Mouse (Mus musculus) right cerebral cortex, postnatal 4 days (tissue): ENCODE measurements at regions not wholly inside any gene's neighbourhood (a gene's known extent, or its start where the extent isn't known, plus 50 kb on each side); places are given as distances from the start of the nearest gene placed in this dataset.

Experiments
- DNase-seq: peaks from one replicate; pipeline ENCODE4 v3.0.0-alpha.2; 2022

GRCm38 (mm10) chr16:76566220-76566619 is 192.6 kb upstream of the Nrip1 start:
- no peak for DNase-seq

DNA sequence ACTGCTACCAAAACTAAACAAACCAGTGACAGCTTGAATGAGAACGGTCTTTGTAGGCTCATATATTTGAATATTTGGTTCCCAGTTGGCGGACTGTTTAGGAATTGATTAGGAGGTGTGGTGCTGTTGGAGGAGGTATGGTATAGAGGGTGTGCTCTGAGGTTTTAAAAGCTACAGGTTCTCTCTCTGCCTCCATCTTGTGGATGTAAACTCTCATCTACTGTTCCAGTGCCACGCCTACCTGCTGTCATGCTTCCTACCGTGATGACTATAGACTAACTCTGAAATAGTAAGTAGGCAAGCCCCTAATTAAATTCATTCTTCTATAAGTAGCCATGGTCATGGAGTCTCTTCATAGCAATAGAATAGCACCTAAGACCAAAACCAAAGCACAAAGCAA is 181.2 kb upstream of the Nrip1 start:
- DNase-seq, result no peak

DNA sequence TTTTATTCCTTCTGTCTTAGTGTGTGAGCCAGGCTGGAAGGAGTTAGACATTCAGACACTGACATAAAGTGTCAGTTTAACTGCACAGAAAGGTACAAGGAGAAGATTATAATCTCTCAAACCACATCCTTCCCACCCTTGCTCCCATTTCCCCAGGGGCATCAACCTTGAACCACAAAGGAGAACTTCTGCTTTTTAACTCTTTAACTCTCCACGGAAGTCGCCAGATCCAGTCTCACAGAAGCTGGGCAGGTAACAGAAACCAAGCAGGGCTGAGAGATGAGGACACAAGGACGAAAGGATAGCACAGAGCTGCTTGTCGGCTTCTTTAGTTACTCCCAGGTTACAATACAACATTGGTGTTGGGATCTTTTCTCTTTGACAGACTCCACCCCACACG is 176.0 kb upstream of the Nrip1 start:
- no peak for DNase-seq

GRCm38 (mm10) chr16:76547087-76547486 is 173.5 kb upstream of the Nrip1 start:
- DNase-seq, result no peak

DNA sequence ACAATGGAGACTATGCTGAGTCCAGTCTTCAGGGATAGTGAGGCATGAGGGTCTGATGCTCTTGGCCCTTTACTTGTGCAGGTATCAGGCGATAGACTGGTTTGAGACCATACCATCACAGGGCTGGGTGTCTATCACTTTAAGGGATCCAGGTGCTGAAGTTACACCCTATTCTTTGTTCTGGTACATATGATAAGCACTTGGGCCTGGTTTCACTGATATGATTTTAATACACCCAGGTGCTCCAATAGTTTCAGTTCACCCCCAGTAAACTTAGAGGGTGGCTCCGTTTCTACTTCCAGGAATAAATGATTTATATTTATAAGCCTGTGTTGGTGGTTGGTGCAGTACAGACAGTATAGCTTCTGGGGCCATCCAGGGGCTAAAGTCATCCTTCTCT is 173.0 kb upstream of the Nrip1 start:
- DNase-seq, result no peak

- DNase-seq, result no peak
These were observed 172.3 kb upstream of the Nrip1 start for GRCm38 (mm10) chr16:76545942-76546341.

DNA sequence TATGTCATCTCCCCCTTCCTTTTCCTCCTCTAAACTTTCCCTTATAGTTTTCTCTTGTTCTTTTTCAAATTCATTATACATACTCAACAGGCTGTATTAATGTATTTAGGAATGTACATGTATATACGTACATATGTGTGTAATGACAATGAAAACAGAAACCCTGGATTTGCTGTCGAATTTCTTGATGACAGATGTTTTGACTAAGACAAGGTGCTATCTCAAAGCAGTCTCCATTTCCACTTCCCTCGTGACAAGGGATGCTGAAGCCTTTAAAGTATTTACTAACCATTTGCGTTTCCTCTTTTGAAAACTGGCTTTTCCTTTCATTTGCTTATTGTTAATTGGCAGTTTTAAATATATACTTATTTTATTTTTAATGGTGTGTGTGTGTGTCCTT is 171.3 kb upstream of the Nrip1 start:
- no peak for DNase-seq

GRCm38 (mm10) chr16:76540964-76541363 is 167.3 kb upstream of the Nrip1 start:
- DNase-seq, result no peak

DNA sequence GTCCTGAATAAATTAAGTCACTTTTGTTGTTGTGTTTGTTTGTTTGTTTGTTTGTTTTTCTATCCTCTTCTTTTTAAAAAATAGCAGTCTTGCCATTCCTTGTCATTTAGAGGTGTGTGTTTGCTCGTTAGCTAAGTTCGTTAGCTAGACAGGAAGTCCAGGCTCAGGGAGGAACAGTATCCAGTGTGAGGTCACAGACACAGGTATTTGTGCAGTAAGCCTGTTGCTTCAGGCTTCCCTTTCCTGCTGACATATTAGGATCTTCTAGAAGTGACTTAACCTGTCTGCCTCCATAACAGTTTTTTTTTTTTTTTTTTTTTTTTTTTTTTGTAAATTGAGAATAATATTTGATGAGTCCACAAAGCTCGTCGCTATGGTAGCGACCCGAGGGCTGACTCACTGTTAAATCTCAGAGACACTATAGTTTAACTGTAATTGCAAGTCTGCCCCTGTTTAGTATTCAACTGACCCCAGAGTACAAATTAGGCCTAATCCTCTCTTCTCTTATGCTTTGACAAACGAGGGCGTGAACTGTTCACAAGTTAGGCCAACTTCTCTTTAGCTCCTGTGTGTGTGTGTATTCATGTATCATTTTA is 166.8 kb upstream of the Nrip1 start:
- DNase-seq, result no peak

DNA sequence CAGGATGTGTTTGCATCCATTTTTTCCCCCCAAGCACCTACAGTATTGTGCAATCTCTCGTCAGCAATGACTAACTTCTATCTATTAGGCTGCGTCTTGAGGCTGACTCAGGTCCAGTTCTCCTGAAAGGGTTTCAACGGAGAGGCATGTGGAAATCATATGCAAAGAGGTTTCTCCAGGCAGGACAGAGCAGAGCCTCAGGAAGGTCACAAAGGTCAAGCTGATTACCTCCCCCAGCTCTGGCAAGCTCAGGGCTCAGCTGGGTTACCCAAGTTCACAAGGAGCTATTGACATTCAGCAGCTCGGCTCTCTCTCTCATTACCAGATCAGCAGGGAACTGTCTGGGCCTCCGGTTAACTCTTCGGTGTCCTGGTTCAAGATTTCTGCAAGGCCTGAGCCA is 166.0 kb upstream of the Nrip1 start:
- no peak for DNase-seq

DNA sequence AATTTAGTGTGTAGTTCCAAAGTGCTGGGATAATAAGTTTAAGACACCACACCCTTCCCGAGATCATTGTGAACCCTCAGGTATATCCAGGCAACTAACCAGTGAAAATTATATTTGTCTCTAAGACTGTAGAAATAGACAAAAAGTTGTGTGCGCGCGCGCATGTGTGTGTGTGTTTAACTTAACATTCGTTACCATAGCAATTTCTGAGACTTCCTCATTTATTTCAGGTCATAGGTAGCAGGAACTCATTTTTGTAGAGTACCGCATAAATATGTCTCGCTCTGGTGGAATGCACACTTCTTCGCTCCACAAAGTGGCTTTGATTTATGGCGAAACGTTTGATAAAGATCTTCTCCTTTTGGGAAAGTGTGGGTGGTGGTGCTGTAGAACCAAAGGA is 164.2 kb upstream of the Nrip1 start:
- DNase-seq, result no peak

DNA sequence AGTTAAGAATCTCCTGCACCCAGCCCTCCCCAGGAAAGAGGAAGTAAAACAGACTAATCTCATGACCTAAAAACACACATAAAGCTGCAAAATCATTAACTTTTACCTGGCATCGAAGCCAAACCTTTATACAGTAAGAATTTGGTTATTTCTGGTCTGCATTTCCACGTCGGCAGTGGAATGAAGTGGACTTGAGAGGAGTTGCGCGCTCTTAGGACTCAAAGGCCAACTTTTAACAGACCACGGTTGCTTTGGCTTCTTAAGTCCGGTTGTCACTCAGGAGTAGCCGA is 159.2 kb upstream of the Nrip1 start:
- DNase-seq, result no peak

GRCm38 (mm10) chr16:76532142-76532927 is 158.7 kb upstream of the Nrip1 start:
- no peak for DNase-seq

- DNase-seq, result no peak
These were observed 157.3 kb upstream of the Nrip1 start for GRCm38 (mm10) chr16:76530886-76531285.

DNA sequence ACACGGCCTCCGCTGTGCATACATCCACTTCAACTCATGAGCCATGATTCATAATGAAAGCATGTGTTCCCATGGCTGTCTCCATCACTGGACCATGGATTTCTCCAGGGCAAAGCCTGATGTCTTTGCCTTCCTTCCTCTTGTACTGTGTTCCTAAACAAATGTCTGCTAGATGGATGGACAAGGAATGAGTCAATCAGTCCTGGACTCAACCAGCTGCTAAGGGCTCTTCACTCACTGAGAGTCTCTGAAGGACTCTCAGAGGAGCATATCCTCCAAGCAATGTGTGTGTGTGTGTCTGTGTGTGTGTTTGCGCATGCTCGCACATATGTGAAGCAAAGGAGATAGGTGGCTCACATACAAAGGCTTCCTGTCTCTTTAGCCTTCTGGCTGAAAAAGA is 156.0 kb upstream of the Nrip1 start:
- no peak for DNase-seq

DNA sequence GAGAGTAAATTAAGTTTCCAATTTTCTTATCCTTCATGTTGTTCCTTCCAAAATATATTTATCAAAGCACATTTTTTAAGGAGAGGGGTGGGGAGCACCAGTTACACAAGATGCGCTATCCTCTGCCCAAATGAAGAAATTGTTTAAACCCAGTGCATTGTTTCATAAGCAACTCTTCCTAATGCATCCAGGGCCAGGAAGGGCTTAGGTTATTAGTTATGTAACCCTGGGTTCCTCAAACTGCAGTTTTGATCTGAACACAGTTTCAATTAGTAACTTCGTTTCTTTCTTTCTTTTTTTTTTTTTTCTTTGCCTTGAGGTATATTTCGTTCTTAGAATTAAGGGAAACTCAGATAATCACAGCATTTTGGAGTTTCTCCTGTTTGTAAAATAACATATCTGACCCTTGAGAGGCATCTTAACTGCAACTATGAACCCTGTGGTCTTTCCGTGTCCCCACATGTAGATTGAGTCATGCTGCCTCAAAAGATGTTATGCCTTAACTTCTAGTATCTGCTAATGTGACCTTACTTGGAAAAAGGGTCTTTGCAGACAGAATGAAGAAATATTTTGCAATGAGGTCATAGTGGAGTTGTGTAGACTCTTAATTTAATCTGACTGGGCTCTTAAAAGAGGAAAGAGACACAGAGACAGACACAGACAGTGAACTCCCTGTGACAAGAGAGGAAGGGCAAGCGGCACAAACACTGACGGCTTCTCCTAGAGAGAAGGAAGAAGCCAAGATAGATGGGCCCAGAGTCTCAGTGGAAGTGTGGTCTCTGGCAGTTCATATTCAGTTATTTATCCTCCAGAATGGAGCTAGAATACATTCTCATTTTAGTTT is 153.7 kb upstream of the Nrip1 start:
- DNase-seq, result no peak

DNA sequence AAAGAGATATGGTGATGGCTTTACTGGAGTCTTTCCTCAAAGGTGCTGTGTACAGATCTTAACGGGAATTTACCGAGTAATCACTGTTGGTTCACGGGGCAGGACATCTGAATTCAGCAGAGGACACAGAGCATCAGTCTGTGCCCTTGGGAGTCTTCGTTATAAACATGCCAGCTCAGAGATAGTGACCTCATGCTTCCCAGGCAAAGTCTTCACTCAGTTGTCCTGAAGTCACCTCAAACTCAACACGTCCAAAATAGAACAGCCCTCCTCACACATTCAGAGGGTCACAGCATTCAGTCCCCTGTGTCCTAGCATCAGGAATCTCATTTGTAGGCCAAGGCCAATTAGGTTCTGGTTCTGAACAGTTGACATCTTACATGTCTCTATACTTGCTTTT is 151.9 kb upstream of the Nrip1 start:
- no peak for DNase-seq

DNA sequence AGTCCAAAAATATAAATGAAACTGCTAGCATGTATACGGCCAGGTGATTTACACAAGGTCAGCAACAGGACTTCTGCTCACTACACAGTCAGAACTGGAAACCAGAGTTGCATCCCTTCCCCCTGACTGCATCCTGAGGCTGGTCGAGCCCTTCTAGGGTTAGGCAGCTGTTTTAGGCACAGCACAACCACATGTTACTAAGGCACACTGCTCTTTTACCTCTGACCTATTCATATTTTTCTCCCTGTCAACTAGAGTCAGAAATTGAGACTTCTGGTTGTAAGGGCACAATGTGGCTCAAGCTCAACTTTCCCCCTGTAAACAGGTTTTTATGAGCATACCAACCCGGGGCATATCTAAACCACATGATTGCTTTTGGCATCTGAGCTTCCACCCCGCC is 151.3 kb upstream of the Nrip1 start:
- no peak for DNase-seq

- no peak for DNase-seq
These were observed 147.5 kb upstream of the Nrip1 start for GRCm38 (mm10) chr16:76521142-76521541.

DNA sequence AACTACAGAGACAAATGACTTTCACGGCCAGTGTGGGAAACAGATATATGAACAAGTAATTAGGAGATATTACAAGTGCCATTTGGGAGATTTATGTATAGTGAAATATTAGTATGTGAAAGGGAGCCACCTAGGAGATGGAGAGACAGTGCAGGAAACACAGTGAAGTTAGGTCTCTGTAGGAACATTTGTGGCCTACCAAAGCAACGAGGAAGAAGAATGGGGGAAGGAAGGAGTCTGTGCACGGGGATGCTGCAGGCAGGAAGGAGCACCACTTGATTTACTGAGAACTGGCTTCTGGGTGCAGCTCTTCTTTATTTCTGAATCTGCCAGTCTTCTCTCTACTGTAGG is 147.0 kb upstream of the Nrip1 start:
- no peak for DNase-seq

- no peak for DNase-seq
These were observed 146.4 kb upstream of the Nrip1 start for GRCm38 (mm10) chr16:76519911-76520642.

DNA sequence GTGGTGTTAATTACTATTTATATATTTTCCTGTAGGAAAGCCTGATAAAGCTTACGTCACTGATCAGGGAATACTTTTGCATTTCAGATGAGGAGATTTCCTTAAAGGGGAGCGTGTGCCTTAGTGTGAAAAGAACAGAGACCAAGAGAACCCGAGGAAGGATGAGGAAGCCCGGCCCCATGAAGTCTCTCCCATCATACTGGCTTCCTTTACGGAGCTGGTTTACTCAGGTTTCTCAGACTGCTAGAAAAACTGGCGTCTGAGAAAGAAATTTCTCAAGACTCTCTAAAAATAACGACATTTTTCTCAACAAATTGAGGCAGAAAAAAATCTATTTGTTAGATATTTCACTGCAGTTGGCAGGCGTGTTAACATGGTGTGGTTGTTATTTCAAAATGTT is 137.2 kb upstream of the Nrip1 start:
- DNase-seq, result no peak

- no peak for DNase-seq
These were observed 135.6 kb upstream of the Nrip1 start for GRCm38 (mm10) chr16:76509109-76509650.
